Mouse (Mus musculus) natural killer cell, adult 2 months (primary cell): ENCODE measurements at regions not wholly inside any gene's neighbourhood (a gene's known extent, or its start where the extent isn't known, plus 50 kb on each side); places are given as distances from the start of the nearest gene placed in this dataset.
"Not testable (repeated sequence)": the region's sequence is repeated elsewhere in the genome, so short reads cannot be mapped to it uniquely, and the experiment has no call there.

Experiments used
- DNase-seq, 2 experiments: peaks; one replicate each; pipeline ENCODE4 v3.0.0; 2022; ENCODE audit warnings: low spot score in 2 of 2

DNA sequence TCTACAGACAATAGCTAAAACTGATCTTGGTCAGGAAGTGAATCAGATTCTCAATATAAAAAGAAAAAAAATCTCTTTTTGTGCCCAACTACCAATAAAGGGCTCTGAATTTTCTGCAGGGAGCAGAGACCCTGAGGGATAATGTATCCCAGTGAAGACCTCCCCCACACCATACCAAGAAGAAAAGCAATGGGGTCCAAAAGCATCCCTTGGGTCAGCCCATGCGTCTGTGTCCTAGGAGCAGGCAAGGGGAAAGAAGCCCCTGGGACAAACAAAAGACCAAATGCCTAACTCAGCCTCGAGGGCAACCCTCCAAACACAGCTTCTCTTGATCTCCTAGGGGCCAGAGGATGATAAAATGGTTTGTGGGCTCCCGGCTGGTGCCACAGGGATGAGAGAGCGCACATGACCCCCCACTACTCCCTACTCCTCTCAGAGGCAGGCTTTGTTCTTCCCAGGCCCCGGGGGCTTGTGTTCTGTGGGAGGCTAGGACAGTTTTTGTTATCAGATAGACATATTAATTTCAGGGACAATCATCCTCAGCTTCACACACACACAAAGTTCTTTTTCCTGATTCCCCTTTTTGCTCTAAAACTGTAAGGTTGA is 172.0 kb upstream of the Slc25a13 start:
- no peak for DNase-seq

GRCm38 (mm10) chr6:6387571-6387970 is 170.6 kb upstream of the Slc25a13 start:
- no peak for DNase-seq

- no peak for DNase-seq
Measured at GRCm38 (mm10) chr6:6384971-6385370, 168.0 kb upstream of the Slc25a13 start.

- no peak for DNase-seq
Measured at GRCm38 (mm10) chr6:6384441-6384840, 167.5 kb upstream of the Slc25a13 start.

GRCm38 (mm10) chr6:6372421-6372820 is 155.4 kb upstream of the Slc25a13 start:
- no peak for DNase-seq

DNA sequence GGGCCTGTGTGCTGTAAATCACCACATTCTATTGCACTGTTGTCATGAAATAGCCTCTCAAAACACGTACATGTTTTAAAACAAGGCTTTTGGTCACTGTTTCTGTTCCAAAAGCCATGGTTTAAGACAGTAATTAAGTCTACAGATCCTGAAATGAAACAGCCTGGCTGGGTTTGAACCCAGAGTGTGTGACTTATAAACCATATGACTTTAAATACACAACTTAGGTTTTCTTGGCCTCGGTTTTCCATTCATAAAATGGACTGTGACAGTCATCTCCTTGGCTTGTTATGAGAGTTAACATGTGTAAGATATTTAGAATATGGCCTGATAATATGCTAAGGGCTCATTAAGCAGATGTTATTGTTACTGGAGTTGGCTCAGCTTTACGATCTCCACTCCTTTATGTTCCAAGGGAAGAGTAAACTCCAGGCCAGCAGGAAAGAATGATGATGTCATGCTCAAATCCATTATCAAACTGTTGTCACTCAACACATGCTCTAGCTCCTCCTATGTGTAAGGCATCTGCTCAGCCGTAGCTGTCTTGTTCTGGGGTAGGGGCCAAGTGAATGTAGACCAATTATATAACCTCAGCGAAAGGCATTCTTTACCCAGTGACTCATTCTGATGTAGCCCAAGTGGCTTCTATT is 154.6 kb upstream of the Slc25a13 start:
- DNase-seq: no peak

DNA sequence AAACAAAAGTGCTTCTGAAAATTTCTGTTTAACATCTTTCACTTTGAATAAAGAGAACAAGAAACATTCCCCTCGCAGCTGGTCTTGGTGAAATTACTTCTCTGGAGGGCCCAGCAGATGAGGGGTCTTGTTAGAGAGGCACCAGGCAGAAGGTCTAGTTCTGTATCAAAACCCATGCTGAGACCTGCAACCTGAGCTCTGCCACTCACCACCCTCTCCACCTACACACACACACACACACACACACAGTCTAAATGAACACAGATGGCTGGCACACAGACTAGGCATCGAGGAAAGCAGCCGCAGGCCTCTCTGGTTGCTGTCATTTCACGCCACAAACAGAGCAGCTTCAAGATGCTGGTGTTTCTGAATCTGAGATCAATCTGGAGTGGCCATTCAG is 147.1 kb upstream of the Slc25a13 start:
- DNase-seq: no peak

- no peak for DNase-seq
Measured at GRCm38 (mm10) chr6:6362678-6363354, 145.8 kb upstream of the Slc25a13 start.

DNA sequence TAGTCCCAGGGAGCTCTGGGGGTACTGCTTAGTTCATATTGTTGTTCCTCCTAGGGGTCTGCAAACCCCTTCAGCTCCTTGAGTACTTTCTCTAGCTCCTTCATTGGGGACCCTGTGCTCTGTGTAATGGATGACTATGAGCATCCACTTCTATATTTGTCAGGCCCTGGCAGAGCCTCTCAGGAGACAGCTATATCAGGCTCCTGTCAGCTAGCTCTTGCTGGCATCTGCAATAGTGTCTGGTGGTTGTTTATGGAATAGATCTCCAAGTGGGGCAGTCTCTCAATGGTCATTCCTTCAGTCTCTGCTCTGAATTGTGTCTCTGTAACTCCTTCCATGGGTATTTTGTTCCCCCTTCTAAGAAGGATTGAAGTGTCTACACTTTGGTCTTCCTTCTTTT is 144.2 kb upstream of the Slc25a13 start:
- not testable (repeated sequence) for DNase-seq

- no peak for DNase-seq
Measured at GRCm38 (mm10) chr6:6357477-6357876, 140.5 kb upstream of the Slc25a13 start.

DNA sequence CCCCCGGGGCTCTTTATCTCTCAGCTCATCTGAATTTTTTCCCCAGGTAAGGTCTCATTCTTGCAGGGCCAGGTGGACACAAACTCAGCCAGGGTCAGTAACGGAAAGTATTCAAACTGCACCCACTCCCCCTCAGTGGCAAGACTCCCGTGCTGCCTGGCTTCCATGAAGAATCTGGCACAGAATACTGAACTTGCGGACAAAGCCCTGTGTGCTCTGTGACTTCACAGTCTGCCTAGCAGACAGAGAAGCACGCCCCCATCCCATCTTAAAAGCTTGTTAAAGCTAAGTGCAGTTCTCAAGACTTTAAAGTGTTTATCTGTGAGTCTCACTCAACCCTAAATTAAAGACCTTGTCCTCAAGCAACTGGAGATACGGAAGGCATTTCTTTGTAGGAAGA is 140.0 kb upstream of the Slc25a13 start:
- DNase-seq: no peak

GRCm38 (mm10) chr6:6335251-6335650 is 118.3 kb upstream of the Slc25a13 start:
- no peak for DNase-seq

DNA sequence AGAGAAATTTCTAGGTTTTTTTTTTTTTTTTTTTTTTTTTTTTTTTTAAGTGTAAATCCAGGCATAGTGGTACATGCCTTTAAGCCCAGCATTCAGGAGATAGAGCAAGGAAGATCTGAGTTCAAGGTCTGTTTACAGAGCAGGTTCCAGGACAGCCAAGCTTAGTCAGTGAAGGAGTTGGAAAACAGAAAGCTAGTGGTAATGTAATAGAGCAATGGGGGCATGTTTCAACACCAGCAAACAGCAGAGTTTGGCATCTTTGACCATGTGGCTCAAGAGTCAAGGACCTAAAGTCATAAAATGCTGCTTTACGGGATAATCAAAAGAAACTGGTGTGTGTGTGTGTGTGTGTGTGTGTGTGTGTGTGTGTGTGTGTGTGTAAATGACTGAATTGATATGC is 113.3 kb upstream of the Slc25a13 start:
- no peak for DNase-seq

- no peak for DNase-seq
Measured at GRCm38 (mm10) chr6:6325516-6325915, 108.5 kb upstream of the Slc25a13 start.

GRCm38 (mm10) chr6:6316725-6317124 is 99.8 kb upstream of the Slc25a13 start:
- DNase-seq: no peak

DNA sequence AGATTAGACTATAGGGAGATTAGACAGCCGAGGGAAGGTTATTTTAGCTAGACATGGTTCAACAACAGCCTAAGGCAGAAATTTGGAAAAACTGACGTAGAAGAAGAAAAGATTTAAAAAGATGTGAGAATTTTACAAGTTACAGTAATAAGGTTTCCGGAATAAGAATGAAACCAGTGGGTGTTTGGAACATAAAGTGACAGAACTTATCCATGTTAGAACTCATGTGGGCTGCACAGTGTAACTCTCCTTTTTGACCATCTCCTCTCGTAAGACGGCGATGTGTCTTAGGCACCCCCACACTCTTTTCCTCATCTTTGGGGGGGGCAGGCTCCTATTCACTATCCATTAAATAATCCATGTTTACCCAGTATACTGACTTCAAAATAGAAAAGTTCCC is 96.2 kb upstream of the Slc25a13 start:
- DNase-seq: no peak

DNA sequence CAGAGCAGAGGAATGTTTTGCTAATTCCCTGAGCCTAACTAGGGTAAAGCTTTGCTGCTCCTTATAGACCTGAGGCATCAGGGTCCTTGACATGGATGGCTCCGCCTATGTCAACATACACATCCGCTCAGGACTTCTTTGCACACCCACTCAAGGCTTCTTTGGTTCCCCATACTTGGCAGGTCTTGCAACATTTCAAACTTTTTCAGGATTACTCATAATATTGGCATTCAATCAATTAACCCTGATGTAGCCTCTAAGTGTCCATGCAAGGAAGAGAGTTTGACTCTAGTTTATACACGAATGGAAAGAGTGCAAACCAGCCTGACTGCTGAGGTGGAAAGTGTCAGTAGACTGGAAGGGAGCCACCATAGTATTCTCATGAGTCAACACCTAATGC is 93.2 kb upstream of the Slc25a13 start:
- no peak for DNase-seq

GRCm38 (mm10) chr6:6307618-6308017 is 90.6 kb upstream of the Slc25a13 start:
- DNase-seq: no peak

GRCm38 (mm10) chr6:6303767-6304166 is 86.8 kb upstream of the Slc25a13 start:
- DNase-seq: no peak

- DNase-seq: no peak
Measured at GRCm38 (mm10) chr6:6301001-6301510, 84.1 kb upstream of the Slc25a13 start.

- no peak for DNase-seq
Measured at GRCm38 (mm10) chr6:6298867-6299852, 82.2 kb upstream of the Slc25a13 start.

DNA sequence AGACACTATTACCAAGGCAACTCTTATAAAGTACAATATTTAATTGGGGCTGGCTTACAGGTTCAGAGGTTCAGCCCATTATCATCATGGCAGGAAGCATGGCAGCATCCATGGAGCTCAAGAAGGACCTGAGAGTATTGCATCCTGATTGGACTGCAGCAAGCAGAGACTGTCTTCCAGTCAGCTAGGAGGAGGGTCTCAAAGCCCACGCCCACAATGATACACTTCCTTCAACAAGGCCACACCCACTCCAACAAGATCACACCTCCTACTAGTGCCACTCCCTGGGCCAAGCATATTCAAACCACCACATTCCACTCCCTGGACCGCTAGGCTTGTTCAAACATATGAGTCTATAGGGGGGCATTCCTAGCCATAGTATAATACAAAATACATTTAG is 78.6 kb upstream of the Slc25a13 start:
- not testable (repeated sequence) for DNase-seq
